Mouse (Mus musculus): ENCODE measurements around the gene Eml6.
"Not testable (repeated sequence)": the region's sequence is repeated elsewhere in the genome, so short reads cannot be mapped to it uniquely, and the experiment has no call there.

Gene Eml6

DNA sequence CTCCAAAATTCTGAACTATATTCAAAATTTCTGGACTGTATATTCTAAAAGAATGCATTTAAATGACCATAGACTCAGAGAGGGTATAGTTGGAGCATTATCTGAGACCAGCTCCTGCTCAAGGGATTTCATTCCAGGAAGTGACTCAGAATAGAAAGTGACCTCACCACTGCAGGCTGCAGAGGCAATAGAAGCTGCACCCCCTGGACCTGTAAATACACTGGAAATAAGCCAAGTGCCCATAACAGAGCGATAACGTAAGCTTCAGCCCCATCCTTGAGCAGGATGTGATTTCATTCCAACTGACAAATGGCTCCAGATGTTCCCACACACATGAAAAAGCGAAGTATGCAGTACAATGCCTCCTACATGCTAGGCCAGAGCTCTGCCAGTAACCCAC lies 186.1 kb downstream of the Eml6 start:
- peak; percentile 42 for DNase-seq

DNA sequence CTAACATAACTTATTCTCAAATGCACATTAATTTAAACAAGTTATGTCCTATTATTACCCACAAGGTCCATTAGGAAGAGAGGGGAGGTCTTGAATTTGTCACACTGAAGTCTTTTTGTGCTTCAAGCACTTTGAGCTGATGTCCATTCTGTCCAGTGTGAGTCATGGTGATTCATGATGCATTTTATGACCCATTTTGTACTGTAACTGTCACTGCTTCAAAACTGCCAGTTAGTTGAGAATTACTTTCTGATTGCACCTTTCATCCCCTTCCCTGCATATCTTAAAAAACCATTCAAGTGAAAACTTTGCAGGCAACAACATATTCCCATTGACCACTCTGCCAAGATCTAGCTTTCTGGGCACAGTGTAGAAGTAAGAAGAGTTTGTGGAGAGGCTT lies 188.8 kb downstream of the Eml6 start:
- DNase-seq = no peak

DNA sequence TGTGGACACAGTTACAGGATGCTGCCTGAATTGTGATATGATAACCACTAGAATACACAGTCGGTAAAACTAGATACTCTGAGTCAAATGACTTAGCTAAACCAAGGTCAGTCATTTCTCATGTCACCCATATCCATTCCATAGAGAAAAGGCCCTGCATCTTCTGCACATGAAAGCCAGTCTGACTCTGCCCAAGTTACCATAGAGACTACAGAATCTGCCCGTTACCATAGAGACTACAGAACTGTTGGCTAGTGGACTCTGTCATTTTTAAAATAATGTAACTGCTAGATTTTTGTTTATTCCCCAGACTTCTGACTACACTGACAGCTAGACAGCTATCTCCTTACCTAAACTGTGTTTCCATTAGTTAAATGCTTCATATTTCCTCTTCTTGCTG lies 198.1 kb downstream of the Eml6 start:
- no peak for DNase-seq

DNA sequence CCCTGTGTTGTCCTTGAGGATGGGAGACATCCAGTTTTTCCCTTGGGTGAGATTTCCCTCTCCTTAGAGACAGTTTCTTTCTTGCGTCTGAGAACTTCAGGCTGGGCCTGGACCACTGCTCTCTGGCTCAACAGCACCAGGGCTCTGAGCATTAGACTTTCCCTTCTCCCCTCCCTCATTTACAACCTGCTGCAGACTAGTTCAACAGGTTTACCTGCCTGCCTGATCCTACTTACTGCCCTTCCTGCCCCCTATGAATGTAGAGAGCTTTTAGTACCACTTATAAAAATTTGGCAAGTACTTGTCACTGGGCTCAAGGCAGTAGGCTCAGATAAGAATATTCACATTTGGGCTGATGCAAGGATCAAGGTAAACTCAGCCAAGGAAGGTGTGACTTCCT lies 199.8 kb downstream of the Eml6 start:
- DNase-seq = no peak

DNA sequence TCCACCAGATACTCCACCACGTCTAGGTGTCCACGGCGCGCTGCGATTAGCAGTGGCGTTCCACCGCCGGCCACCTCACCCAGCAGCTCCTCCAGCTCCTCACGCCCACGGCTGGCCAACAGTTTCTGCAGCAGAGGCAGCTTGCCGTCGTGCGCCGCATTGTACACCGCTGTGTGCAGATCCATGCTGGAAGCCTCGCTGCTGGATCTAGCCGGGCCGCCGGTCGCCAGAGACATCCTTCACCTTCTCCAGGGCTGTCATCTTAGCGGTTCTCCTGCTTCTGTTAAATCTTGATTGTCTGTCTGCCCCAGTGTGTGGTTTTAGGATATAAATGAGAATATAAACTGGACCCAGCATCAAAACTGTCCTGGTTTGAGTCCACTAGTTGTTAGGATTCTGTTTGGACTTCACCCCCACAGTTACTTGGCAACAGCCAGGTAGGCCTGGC lies 200.5 kb downstream of the Eml6 start, which contains the start of gene 4931440F15Rik:
Gene 4931440F15Rik, minus strand, starts transcription at position 398 of the 448 bp plus-strand sequence.
- not testable (repeated sequence) for DNase-seq

DNA sequence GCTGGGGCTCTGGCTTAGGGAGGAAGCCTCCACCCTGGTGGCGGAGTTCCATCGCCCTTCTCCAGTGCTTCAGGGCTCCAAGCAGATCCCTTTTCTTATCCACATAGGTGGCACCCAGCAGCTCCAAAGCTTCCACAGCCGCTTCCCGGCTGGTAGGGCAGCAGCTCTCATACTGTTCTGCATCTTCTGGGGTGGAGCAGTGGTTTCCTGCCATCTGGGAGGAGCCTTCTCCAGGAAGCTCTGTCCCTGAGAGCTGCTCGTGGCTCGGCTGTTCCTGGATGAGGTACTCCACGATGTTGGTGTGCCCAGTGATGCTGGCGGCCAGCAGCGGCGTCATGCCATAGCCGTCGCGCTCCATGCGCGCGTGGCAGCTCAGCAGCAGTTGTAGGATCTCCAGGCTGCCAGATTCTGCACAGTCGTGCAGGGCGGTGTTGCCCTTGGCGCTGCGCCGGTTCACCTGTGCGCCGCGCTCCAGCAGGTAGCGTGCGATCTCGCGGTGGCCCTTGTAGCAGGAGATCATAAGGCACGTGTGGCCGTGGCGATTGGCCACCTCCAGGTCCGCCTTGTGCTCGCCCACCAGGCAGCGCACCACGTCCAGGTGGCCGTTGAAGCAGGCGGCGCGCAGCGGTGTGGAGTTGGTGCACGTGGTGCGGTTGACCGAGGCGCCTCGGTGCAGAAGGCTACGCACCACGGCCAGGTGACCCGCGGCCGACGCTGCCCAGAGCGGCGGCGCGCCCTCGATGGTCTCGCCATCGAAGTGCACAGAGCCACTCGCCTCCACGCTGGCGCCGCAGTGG lies 201.2 kb downstream of the Eml6 start:
- not testable (repeated sequence) for DNase-seq

DNA sequence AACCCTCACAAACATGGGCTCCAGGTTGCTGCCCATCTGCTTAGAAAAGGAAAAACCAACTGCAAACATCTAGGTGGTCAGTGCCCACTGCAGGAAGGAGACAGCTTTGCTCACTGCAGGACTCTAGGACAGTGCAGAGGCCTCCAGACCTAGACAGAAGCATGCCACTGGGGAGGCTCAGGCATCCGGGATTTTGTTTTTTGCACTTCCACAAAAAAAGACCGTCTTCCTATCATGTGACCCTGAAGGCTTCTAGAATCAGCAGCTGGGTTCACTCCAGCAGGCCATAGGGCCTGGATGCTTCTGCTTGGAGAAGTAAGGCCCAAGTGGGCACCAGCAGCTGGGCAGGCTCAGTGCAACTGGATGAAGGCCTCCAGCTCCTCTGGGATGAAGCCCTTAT lies 202.7 kb downstream of the Eml6 start:
- DNase-seq = no peak

DNA sequence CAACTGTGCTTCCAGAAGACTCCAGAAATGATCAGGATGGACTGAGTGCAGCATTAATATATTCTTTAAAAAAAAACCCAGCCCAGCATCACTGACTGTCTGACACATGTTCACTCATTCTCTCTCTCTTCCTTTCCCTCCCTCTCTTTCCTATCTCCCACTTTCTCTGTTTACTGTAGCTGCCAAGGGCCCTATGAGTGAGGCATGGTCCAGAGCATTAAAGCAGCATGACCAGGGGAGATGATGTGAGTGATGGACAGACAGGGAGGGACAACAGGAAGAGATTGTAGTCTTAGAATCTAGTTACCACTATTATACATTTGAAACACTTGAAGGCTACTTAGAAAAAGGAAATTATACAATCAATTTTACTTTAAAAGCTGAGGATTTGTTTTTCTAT lies 210.2 kb downstream of the Eml6 start:
- no peak for DNase-seq

DNA sequence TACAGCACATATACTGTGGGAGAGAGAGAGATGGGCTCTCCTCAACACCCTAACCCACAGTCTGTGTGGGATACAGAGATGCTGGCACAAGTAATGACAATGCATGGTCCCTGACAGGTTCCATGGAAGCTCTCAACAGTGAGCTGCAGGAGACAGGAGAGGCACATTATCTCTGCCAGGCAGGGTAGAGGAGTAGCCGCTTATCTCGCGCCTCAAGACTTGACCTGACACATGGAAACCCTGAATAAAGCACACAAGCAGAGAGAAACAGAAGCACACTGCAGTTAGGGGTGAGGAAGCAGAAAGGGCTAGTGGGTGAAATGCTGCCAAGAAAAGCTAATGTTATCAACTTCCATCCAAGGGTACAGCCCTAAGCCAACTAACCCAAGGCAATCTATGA lies 210.6 kb downstream of the Eml6 start:
- no peak for DNase-seq

DNA sequence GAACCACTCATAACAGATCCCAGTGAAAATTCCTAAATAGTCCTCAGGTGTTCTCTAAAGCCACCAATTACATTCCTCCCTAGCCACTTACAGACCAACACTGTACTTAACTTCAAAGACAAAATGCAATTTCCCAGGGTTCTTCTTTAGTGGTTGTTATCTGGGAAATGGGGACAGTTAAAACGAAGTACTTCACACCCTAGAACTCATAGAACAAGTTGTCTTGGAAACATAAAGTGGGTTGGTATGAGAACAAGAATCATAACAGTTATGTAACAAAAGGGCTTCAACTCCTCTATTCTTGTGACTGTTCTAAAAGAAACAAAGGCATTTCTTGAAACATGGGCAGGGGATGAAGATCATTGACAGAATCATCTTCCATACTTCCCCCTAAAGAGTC lies 212.6 kb downstream of the Eml6 start:
- DNase-seq = no peak

DNA sequence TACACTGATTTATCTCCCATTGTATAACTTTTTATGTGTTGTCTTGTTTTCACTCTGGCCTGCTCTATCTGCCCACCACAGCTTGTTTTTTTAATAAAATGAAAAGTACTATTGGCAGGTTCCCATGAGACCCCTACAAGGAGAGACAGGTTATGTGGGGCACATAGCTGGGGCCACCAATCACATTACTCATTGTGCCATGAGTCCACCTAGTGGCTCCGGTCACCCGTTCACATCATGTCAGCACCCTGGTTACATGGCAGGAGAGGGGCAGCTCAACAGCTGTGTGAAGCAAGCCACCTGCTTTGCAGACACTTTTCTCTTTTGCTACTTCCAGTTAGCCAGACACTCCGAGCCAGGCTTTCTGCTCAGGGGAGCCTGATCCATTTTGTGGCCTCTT lies 213.4 kb downstream of the Eml6 start:
- no peak for DNase-seq

DNA sequence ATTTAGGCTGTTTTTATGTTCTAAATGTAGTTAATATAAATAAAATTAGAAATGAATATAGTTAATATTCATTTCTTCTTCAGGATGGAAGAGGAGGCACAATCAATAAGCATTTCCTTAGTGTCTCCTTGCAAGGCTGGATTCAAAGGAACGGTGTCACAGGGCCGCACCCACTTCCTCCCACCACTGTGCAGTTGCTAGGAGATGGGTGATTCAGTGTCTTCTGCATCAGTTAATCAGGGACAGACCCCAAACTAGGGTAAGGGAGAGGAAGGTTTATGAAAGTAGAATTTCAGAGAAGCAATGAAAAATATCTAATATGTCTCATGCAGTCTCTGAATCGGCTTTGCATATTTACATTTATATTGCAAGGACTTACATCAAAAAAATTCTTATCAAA lies 215.5 kb downstream of the Eml6 start:
- DNase-seq = no peak

DNA sequence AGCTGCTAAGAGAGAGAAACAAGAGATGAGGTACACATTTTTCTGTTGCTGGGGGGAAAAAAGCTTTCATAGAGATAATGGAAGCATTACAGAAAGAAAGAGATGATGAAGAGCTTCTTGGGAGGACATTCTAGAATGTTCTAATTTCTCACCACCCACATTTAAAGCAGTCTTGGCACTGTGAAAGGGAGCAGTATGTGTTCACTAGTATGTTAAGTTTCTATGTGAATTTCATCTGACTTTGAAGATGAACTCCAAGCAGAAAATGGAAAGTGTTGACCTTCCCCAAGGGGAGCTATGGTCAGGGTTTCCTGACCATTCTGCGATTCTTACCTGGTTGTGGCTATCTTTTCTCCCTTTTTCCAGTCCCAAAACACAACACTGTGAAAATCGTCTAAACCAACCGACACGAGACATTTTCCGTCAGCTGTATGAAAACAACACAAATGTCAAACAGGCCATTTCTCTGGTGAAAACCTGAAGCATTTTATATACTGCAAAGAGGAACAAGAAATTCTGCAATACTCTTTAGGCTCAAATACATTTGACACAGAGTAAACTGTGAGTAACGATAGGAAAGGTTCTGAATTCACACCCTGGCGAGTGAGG lies 216.7 kb downstream of the Eml6 start:
- no peak for DNase-seq

DNA sequence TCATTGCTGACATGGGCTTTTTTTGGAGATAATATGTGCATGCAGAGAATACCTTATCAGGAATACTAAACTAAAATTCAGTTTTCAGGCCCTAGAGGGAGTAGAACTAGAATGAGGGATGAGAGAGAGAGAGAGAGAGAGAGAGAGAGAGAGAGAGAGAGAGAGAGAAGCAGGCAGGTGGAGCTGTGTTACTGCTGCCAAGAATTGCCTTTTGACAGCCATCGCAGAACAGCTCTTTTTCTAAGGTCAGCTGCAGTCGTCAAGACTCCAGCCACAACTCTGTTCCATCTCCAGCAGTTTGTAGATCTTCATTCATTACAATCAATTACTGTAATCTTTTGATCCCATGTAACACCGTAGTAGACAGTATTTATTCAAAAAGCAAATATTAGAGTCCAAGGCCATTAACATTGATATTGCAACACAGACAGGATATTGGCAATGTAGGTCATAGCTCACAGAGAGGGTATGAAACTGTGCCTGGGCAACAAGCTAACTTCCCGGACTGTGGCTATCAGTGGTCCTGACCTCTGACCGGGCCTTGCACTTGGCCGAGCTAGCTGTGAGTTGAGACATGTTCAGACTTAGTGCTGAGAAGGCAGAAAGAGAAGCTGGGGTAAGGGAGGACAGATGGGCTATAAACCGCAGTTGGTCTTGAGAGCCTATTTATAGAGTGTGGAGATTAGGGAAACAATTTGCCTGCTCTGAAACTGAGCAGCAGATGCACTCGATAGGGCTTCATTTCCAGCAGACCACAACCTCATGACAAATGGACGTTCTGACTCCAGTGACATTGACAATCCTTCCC lies 217.5 kb downstream of the Eml6 start:
- peak; percentile 33 for DNase-seq

DNA sequence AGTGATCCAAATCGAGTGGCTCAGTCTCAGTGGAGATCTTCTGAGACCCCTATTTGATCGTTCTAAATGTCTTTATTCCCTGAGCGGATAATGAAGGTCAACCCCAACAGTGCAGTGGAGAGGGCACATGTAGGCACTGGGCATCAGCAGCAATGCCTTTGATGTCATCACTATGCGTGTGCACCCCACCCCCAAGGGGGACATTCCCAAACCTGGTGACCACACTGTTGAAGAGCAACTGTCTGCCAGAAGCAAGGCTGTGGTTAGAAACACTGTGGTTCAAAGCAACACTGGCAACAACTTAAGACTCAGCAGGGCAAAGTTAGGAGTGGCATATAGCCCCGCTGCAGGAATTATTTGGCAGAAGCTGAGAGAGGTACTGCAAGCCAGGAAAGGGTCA lies 218.5 kb downstream of the Eml6 start:
- no peak for DNase-seq

DNA sequence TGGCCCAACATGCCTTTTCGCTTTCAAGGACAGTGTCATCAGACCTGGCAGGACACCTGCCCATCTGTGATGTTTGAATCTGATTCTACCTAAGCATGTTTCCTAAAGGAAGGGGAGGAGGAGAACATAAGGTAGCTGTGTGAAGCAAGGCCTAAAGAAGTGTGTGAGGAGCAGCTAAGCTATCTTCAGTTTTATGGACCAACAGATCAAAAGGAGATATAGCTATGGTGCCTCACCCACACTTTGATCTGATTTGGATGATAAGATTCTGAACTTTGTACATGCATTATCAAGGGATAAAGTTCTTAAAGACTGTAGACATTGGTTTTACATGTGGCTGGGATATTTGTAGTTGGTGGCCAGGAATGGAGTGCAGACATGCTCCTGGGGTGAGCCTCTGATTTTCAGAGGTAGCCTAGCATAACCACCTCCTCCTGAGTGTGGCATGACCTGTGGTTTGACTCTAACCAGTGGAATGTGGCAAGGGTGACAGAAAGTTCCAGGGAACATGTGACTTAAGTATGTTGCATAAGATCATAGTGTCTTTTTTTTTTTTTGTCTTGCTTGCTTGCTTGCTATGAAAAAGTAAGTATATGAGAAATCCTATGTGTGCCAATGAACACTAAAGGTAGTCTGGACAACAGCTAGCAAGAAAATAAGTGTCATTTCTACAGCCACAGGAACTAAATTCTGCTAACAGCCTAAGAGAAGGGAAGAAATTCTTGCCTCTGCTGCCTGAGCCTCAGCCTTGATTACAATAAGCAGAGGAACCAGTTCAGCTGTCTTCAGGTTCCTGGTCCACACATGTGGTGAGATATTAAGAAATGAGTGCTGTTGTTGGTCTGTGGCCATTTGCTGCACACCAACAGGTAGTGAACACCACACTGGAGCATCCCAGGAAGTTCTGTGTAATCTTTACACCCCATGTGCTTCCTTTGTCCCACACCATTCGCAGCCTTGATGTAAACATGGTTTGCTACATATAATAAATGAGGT lies 224.1 kb downstream of the Eml6 start:
- DNase-seq = no peak

DNA sequence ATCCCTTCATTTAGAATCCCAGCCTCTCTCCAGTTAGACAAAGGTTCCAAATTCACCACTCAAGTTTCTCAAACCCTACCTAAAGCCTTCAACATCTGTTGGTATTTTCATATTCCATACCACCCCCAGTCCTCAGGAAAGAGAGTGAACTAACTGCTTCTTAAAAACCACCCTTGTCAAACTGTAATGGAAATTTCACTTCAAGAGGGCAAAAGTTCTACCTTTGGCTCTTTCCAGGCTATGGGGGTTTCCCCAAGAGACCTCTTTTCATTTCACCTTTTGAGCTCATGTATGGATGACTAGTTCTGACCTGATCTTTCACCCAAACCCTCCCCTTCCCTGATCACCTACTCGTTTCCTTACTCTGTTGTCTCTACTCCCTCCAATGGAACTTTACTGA lies 226.0 kb downstream of the Eml6 start:
- DNase-seq = no peak

DNA sequence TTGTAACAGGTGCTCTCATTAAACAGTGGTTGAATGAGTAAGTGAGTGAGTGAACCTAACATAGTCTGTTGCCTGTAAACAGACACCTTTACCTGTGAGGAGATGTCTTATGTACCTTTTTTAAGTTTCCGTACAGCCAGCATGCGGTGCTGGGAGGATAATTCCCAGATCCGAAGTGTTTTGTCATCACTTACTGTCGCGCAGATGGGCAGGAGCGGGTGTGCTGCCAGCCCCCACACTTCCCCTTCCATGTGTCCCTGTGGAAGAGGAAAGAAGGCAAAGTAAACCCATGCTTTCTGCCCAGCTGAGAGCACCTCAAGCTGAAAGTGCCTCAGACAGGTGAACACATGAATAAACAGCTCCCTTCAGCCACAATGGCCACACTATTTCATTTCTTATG lies 230.7 kb downstream of the Eml6 start:
- no peak for DNase-seq

DNA sequence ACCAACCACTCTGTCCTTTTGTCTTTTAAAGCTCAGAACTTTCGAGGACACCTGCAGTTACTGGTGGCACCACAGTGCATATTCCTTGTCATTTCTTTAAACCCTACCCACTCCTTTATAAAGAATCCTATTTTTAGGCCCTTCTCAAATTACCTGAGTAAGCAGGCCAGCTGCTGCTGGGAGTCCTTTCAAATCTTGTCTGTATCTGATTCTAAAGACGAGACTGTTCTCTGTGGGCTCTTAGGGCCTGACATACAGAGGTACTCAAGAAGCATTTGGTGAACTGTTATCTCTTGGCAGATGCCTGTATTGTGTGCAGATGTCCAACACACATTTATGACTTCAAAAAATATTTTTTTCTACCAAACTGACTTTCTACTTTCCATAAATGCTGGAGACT lies 231.4 kb downstream of the Eml6 start:
- DNase-seq = no peak

DNA sequence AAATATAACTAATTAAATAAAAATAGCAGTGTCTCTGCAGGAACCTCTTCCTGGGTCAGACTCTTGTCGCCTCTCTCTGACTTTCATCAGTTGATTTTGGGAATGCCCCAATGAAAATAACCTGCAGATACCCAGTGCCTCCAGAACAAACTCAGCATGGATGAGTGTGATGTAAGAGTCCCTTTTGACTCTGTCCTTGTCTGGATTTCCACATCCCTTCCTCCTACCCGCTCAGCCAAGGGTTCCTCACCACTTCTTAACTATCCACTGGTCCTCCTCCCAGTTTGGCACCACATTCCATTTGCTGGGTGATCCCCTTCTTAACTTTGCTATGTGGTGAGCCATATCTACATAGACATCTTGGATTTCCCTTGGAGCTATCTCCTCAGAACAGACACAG lies 235.0 kb downstream of the Eml6 start:
- DNase-seq = no peak

DNA sequence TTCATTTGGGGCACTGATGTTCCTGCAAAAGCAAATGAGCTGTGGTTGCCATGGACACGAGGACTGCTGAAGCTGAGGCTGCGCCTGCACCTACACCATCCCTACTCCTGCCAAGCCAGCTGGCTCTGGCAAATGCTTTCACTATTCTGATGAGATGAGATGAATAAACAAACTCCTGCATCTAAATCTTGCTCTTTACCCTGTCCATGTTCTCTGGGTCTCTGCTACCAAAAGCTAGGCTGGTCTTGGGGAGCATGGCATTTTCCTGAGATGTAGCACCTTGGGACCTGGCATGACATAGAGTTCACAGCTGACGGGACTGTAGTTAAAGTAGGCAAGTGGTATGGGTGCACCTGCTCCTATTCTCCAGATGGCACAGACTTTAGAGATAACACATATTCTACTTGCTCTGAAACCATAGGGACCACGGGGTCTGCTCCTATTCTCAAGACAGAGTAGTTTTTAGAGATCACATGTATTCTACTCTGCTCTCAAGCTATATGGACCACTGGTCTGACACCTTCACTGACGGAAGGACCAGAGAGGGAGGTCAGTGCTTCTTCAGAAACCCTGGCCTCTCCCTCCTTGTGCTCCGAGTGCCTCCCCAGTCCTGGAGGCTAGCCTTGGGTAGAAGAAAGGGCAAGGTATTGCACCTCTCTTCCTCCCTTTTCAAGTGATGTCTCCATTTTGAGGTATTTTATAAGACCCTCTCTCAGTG lies 236.8 kb downstream of the Eml6 start:
- no peak for DNase-seq

DNA sequence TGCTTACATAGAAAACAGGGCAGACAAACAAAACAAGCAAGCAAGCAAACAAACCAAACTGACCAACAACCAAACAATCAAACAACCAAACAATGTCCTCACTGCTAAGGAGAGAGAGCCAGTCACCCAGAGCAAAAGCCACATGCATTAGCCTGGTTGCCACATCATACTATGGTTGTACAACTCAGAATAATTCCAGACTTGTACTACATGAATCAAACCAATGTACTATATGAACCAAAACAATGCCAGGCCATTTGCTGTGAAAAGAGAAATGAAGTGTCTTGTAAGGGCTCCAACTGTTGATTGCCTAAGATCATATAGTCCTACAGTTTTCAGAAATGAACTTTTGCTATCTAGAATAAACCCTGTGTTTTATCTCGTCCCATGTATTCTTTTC lies 237.3 kb downstream of the Eml6 start:
- no peak for DNase-seq
